Mouse (Mus musculus): ENCODE measurements at regions not wholly inside any gene's neighbourhood (a gene's known extent, or its start where the extent isn't known, plus 50 kb on each side); places are given as distances from the start of the nearest gene placed in this dataset.
"Not testable (repeated sequence)": the region's sequence is repeated elsewhere in the genome, so short reads cannot be mapped to it uniquely, and the experiment has no call there.

- DNase-seq = no peak
Measured at GRCm38 (mm10) chr16:12516834-12517685, 533.1 kb downstream of the Shisa9 start.

- DNase-seq = no peak
Measured at GRCm38 (mm10) chr16:12518264-12518663, 534.4 kb downstream of the Shisa9 start.

DNA sequence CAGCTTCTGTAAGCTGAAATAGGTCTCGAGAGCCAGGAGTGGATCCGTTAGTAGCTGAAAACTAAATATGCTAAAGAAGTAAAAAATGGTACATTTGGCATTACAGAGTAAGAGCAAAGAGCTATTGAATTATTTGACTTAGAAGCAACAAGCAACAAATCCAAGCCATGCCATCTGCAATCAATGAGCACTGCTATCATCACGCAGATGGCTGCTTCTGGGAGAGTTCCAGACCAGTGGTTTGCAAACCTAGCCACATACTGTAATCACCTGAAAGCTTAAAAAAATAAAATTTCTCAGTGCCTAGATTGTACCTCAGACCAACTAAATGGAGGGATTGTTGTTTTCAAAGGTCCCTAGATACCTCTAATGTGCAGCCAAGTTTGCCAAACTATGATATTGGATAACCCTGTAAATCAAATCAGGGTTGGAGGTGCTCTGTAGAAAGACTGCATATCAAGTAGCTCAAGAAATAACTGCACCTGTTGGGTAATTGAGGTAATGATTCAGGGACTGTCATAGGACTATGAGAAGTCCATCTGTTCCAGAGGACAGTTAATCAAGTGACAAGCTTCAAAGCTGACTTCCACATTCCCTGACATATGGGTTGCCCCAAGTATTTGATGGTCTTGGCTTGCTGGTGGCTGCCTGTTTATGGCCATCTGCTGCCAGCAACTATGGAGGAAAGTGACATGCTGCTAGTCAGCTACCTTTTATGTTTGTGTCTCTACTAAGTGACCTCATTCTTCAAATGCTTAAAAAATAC is 538.0 kb downstream of the Shisa9 start:
- no peak for DNase-seq

DNA sequence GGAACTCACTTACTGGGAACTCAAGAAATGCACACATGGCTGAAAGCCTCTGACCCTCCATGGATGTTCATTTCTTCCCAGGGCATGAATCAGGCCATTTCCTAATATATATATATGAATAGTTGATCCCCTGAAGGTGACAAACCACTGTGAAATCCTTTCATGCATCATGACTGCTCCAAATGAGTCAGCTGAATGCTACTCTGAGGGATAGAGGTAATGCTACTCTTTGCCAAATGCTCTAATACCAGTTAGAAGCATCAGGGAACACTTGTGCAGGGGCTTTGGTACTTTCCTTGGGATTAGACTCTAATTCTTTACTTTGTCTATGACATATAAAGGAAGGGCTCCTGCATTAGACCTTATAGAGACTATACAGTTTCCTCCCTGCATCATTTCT is 561.0 kb upstream of the Ercc4 start:
- DNase-seq = no peak

GRCm38 (mm10) chr16:12588889-12589288 is 520.6 kb upstream of the Ercc4 start:
- no peak for DNase-seq

DNA sequence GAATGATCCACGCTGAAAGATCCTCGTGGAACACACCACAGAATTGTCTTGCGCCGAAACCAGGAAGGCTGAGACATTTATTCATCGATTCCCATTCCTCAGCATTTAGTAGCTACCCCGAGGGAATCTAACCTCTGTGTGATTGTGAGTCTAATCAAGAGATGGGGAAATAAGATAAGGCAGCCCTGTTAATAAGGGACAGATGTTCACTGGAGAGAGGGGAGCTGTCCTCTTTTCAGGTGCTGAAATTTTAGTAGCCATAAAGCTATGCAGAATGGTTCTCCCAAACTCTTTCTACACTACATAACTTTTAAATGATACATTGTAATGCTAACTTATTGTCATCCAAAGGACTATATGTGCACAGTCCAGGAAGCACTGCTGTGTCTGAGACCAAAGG is 501.2 kb upstream of the Ercc4 start:
- no peak for DNase-seq

- DNase-seq = no peak
Measured at GRCm38 (mm10) chr16:12611106-12611505, 498.4 kb upstream of the Ercc4 start.

DNA sequence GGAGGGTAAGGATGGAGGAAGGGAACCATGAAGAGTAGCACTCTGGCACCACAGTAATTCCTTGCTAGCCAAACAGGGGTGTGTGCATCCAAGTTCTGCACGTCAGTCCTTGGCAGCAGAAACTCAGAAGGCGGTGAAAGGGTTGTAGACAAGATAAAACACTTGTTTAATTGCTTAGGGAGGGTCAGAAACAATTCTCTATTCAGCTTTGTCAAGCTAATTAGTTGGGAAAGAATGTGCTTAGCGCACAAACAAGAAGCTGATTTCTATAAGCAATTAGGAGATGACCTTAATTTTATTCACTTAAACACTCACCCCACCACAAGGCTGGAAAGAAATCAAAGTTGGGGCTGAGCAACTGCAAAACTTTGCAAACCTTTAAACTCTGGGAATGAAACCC is 491.7 kb upstream of the Ercc4 start:
- no peak for DNase-seq

DNA sequence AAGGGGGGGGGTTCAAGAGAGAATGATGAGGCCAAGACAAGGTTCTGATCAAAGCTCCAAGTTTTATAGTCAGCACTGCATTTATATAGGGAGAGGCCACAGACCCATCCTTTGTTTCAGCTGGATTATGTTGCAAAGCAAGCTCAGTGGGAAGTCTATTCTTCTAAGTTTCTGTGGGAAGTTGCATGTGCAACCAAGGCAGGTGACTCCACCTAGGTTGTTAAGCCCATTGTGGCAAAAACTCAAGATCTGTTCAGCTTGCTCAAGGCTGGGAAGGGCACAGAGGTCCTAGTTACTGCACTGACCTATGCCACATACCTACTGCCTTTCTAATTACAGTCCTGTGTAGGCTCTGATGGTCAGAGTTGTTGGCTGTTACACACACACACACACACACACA is 477.0 kb upstream of the Ercc4 start:
- no peak for DNase-seq

DNA sequence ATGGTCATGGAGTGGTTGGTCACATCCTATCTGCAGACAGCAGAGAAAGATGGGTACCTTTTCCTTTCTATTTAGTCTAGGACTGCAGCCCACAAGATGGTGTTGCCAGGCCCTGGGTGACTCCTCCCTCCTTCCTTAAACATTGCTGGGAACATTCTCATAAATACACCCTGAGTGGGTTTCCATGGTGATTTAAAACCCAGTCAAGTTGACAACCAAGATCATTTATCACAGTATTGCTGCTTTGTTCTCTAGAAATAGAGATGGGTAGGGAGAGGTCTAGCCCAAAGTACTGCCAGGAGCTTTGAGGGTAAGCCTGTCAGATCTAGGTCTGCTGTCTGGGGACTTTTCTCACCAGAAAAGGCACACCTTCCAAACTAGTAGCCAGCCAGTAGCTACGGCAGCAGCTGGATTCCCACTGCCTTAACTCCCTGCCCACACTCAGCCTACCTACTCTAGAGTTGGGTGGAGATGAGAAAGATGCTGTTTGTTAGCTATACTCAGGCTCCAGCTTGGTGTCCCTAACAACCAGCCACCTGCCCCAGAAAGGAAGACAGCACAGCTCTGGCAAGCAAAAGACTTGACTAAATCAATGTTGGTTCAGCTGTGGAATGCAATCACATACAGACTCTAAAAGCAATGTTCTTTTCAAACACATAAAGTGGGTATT is 470.4 kb upstream of the Ercc4 start:
- no peak for DNase-seq

- DNase-seq = no peak
Measured at GRCm38 (mm10) chr16:12643053-12643452, 466.4 kb upstream of the Ercc4 start.

DNA sequence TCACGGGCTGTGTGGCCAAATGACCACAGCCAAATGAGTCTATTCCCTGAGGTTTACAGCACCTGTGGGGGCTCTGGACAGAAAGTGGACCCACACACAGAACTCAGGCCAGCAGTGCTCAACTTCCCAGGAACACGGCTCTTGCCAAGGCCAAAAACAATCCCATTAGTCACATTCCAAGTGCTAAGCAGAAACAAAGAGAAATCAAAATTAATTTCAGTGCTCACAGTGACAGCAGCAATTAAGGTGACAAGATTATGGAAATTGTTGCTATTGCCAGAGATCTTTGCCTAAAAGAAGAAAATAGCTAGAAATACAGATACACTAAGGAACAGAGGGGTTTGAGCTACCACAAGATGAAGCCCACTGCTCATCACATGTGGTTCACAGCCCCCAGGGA is 464.9 kb upstream of the Ercc4 start:
- no peak for DNase-seq

GRCm38 (mm10) chr16:12652180-12652579 is 457.3 kb upstream of the Ercc4 start:
- no peak for DNase-seq

DNA sequence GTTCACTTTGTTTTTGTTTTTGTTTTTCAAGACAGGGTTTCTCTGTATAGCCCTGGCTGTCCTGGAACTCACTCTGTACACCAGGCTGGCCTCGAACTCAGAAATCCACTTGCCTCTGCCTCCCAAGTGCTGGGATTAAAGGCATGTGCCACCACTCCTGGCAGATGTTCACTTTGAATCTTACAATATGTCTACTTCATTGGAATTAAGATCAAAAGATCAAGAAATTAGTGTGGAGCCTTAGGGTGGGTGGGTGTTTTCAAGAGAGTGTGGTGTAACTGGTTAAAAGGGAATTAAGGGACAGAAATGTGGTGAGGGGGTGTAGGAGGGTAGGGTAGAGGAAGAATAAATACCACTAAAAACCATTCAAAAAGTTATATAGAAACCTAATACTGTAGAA is 435.8 kb upstream of the Ercc4 start:
- not testable (repeated sequence) for DNase-seq

GRCm38 (mm10) chr16:12681474-12681873 is 428.0 kb upstream of the Ercc4 start:
- no peak for DNase-seq

GRCm38 (mm10) chr16:12685816-12686215 is 423.7 kb upstream of the Ercc4 start:
- no peak for DNase-seq

- no peak for DNase-seq
Measured at GRCm38 (mm10) chr16:12691776-12692175, 417.7 kb upstream of the Ercc4 start.

DNA sequence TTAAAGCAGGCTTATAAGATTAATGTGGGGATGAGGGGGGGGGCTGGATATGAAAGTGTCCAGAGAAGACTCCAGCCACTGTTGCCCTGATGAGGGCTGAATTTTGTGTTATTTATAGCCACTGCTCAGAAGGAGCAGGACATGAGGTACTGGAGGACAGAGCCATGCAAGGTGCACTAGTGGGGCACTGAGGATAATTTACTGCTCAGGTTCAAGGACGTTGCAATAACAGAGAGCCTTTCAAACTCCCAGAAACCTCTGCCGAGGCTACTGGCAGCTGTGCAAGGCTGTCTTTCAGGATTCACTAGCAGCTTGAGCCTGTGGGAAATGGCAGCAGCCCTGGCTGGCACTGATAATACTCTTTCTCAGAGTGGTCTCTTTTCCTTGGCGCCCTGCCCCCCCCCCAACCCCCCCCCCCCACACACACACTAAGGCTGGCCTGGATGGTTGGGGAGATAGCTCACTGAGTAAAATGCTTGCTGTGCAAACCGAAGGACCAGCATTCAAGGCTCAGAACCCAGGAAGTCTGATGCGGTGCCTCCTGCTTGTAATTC is 416.7 kb upstream of the Ercc4 start:
- DNase-seq = no peak

- no peak for DNase-seq
Measured at GRCm38 (mm10) chr16:12693346-12693745, 416.1 kb upstream of the Ercc4 start.

- DNase-seq = no peak
Measured at GRCm38 (mm10) chr16:12694646-12695045, 414.8 kb upstream of the Ercc4 start.

DNA sequence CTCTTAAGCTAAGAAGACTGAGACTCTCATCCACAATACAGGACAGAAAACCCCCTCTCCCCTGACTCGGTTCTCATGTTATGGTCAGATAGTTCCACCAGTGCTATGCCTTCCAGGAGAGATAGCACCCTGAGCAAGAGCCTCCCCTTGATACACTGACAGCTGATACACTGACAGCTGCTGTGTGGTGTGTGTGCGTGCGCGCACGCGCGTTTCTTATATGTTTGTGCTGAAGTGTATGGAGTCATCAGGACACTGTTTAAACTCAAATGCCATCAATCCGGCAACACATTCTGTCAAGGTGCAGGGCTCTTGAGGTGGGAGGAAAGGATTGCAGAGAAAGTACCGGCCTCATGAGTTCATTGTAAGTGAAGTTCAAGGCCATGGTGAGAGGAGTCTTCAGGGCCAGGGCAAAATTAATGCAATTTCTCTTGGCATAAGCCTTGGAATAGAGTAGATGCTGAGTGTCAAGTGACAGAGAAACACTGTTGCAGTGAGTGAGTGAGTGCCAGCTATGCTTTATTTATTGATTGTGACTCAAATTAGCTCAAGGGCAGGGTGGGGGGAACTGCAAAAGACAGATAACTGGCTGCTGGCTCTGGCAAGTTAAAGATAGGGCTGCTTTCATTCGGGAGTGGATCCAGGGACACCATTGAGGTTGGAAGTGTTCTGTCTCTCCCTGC is 412.4 kb upstream of the Ercc4 start:
- DNase-seq = no peak

GRCm38 (mm10) chr16:12699557-12699956 is 409.9 kb upstream of the Ercc4 start:
- DNase-seq = no peak

GRCm38 (mm10) chr16:12700088-12700487 is 409.4 kb upstream of the Ercc4 start:
- no peak for DNase-seq
